Mouse (Mus musculus): ENCODE data around the gene Tmf1. TPM values are rescaled to one million over a fixed set of nuclear protein-coding genes. Genes with fewer than 3 reads are reported as not detected.
A peak's percentile ranks its signal among the peaks of the same experiment; 100 is the strongest.

Tmf1 gene
- polyA plus RNA-seq, 1 experiment from 2014 or later, result 43.1 TPM

- H3K9me3 ChIP-seq, result no peaks in the 10 kb centered on the region
- no peaks in the 10 kb centered on the region for H3K27me3 ChIP-seq
- peaks cover 35% of the 10 kb centered on the region for H3K36me3 ChIP-seq
- peaks cover 35% of the 10 kb centered on the region for H3K4me1 ChIP-seq (replicated peaks)
- H3K9ac ChIP-seq, result no peak overlapping the region
- 70% methylated on average over 11 of the region's 11 CpGs for WGBS
- H3K27ac ChIP-seq (replicated peaks), result no peak overlapping the region
- no peak overlapping the region for H3K4me2 ChIP-seq
- ATAC-seq (ENCODE audit: low read depth), result no peak
- no peak overlapping the region for H3K4me3 ChIP-seq
Measured at GRCm38 (mm10) chr6:97175716-97176115, 3.2 kb downstream of the Tmf1 start.

GRCm38 (mm10) chr6:97150156-97150555 lies 28.8 kb downstream of the Tmf1 start:
- H3K36me3 ChIP-seq, result 0 out of 2 replicates have a peak, but pooled peaks cover 7% of the 10 kb centered on the region
- H3K27ac ChIP-seq (replicated peaks), result no peak overlapping the region
- H3K9ac ChIP-seq, result no peak overlapping the region
- WGBS, result 84% methylated on average over 6 of the region's 6 CpGs
- ATAC-seq (ENCODE audit: low read depth), result no peak
- no peaks in the 10 kb centered on the region for H3K27me3 ChIP-seq
- no peaks in the 10 kb centered on the region for H3K9me3 ChIP-seq
- H3K4me3 ChIP-seq, result no peak overlapping the region
- no peak overlapping the region for H3K4me2 ChIP-seq
- peaks cover 29% of the 10 kb centered on the region for H3K4me1 ChIP-seq (replicated peaks)

GRCm38 (mm10) chr6:97149721-97150120 lies 29.2 kb downstream of the Tmf1 start:
- no peak overlapping the region for H3K4me3 ChIP-seq
- no peak overlapping the region for H3K27ac ChIP-seq (replicated peaks)
- H3K9ac ChIP-seq, result no peak overlapping the region
- peak overlapping the region; percentile 95 for H3K4me2 ChIP-seq
- ATAC-seq (ENCODE audit: low read depth), result no peak
- peaks cover 29% of the 10 kb centered on the region for H3K4me1 ChIP-seq (replicated peaks)
- 0 out of 2 replicates have a peak, but pooled peaks cover 7% of the 10 kb centered on the region for H3K36me3 ChIP-seq
- H3K27me3 ChIP-seq, result no peaks in the 10 kb centered on the region
- no peaks in the 10 kb centered on the region for H3K9me3 ChIP-seq
- 88% methylated on average over 2 of the region's 2 CpGs for WGBS

GRCm38 (mm10) chr6:97148383-97149251 lies 30.3 kb downstream of the Tmf1 start, which contains the start of gene Eogt:
Gene Eogt (minus strand): TSS chr6:97149182.
- under 1% methylated on average over 56 of the region's 56 CpGs for WGBS
- Histone ChIP-seq H3K9me3 (no peaks in the 10 kb centered on the region), H3K4me1 (replicated peaks) (peaks cover 29% of the 10 kb centered on the region), H3K36me3 (0 out of 2 replicates have a peak, but pooled peaks cover 4% of the 10 kb centered on the region), H3K9ac (peak within 1 kb of the TSS; percentile 85), H3K4me2 (peak within 1 kb of the TSS; percentile 95), H3K27me3 (no peaks in the 10 kb centered on the region), H3K27ac (replicated peaks) (peak within 1 kb of the TSS; percentile 87), H3K4me3 (peak within 1 kb of the TSS; percentile 62)
- ATAC-seq (ENCODE audit: low read depth), result peak; percentile 80

DNA sequence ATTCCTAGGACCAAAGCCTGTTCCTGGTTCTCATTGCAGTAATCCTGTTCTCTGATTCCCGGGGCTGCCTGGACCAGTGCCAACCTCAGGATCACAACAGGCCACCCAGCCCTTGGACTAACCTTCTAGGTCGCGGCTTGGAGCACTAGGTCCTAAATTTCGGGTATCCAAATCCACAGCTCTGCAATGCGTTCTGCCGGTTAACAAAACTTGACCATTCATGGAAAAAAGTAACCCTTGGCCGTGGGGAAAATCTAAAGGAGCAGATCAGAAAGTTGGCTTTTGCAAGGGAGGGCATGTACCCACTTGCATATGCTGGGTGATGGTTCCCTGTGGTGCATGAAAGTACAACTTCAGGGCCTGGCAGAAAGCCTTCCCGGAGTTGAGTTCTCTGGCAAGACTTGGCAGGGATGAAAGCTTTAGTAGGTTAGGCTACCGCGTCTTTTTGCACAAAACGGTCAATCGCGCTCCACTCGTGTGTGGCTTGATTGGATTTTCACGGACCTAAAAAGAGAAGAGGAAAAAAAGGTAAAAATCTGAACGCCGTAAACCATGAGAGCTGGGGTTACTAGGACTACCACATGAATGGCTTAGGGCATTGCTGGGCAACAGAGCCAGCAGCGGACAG lies 31.1 kb downstream of the Tmf1 start:
- Histone ChIP-seq H3K9ac (peak overlapping the region; percentile 85), H3K27ac (replicated peaks) (peak overlapping the region; percentile 87), H3K4me3 (peak overlapping the region; percentile 62), H3K27me3 (no peaks in the 10 kb centered on the region), H3K4me1 (replicated peaks) (peaks cover 29% of the 10 kb centered on the region), H3K9me3 (no peaks in the 10 kb centered on the region), H3K4me2 (peak overlapping the region; percentile 95), H3K36me3 (0 out of 2 replicates have a peak, but pooled peaks cover 2% of the 10 kb centered on the region)
- WGBS, result 14% methylated on average over 18 of the region's 18 CpGs
- ATAC-seq (ENCODE audit: low read depth), result peak; percentile 67

DNA sequence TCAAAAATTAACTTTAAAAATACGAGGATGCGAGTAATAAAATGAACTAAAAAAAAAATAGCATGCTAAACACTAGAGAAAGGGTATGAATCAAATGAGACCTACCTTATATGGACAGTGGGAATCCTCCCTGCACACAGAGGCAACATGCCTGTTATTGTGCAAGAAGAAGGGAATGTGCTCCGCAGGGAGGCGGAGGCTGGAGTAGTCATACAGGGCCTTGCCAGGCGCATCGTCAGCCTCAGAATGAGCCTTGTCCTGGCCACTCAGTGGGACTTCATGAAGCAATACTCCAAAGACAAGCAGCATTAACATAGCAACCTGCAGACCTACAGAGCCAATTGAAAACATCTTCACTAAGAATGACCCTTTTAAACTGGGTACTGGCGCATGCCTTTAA lies 33.8 kb downstream of the Tmf1 start:
- peaks cover 29% of the 10 kb centered on the region for H3K4me1 ChIP-seq (replicated peaks)
- no peak overlapping the region for H3K9ac ChIP-seq
- ATAC-seq (ENCODE audit: low read depth), result no peak
- H3K27me3 ChIP-seq, result no peaks in the 10 kb centered on the region
- 0 out of 2 replicates have a peak, but pooled peaks cover under 1% of the 10 kb centered on the region for H3K36me3 ChIP-seq
- no peak overlapping the region for H3K27ac ChIP-seq (replicated peaks)
- H3K4me3 ChIP-seq, result no peak overlapping the region
- H3K9me3 ChIP-seq, result no peaks in the 10 kb centered on the region
- no peak overlapping the region for H3K4me2 ChIP-seq
- 84% methylated on average over 7 of the region's 7 CpGs for WGBS

GRCm38 (mm10) chr6:97144359-97144758 lies 34.6 kb downstream of the Tmf1 start:
- H3K9me3 ChIP-seq, result no peaks in the 10 kb centered on the region
- ATAC-seq (ENCODE audit: low read depth), result no peak
- WGBS, result 18% methylated on average over 7 of the region's 7 CpGs

GRCm38 (mm10) chr6:97142611-97143010 lies 36.3 kb downstream of the Tmf1 start:
- Histone ChIP-seq H3K4me2 (no peak overlapping the region), H3K4me3 (no peak overlapping the region), H3K9me3 (no peaks in the 10 kb centered on the region), H3K36me3 (peaks cover 12% of the 10 kb centered on the region), H3K27me3 (no peaks in the 10 kb centered on the region), H3K9ac (no peak overlapping the region), H3K27ac (replicated peaks) (no peak overlapping the region), H3K4me1 (replicated peaks) (peaks cover 10% of the 10 kb centered on the region)
- WGBS, result 84% methylated on average over 8 of the region's 8 CpGs
- no peak for ATAC-seq (ENCODE audit: low read depth)

More at GRCm38 (mm10) chr6:97144359-97144758, 34.6 kb downstream of the Tmf1 start:
- H3K4me2 ChIP-seq, result no peak overlapping the region
- peaks cover 27% of the 10 kb centered on the region for H3K4me1 ChIP-seq (replicated peaks)
- no peaks in the 10 kb centered on the region for H3K27me3 ChIP-seq
- 0 out of 2 replicates have a peak overlapping the region, but pooled peaks have one; percentile 28 for H3K27ac ChIP-seq (replicated peaks)
- H3K4me3 ChIP-seq, result no peak overlapping the region
- H3K9ac ChIP-seq, result no peak overlapping the region
- H3K36me3 ChIP-seq, result peaks cover 7% of the 10 kb centered on the region

DNA sequence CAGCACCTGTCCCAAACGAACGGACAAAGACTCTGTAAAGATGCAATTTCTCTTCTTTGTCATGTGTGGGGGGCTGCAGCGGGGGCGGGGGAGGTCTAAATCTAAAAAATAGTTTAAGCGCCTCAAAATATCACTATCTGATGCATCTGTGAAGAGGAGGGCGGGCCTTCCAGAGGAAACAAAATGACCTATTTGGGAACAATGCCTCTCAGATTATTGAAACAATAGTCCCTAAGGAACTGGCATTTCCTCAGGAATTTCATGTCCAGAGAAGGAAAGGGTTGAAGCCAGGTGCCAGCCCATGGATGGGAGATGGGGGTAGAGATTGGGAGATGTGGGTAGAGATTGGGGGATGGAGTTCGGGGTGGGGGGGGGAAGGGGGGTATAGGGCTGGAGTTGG lies 37.1 kb downstream of the Tmf1 start:
- Histone ChIP-seq H3K36me3 (peaks cover 12% of the 10 kb centered on the region), H3K4me1 (replicated peaks) (peaks cover 2% of the 10 kb centered on the region), H3K9me3 (no peaks in the 10 kb centered on the region), H3K4me3 (no peak overlapping the region), H3K9ac (no peak overlapping the region), H3K27me3 (no peaks in the 10 kb centered on the region), H3K27ac (replicated peaks) (no peak overlapping the region), H3K4me2 (no peak overlapping the region)
- 79% methylated on average over 7 of the region's 7 CpGs for whole genome bisulfite sequencing
- no peak for ATAC-seq (ENCODE audit: low read depth)

- peaks cover 11% of the 10 kb centered on the region for H3K4me1 ChIP-seq (replicated peaks)
- no peaks in the 10 kb centered on the region for H3K9me3 ChIP-seq
- WGBS, result 35% methylated on average over 5 of the region's 5 CpGs
- no peaks in the 10 kb centered on the region for H3K27me3 ChIP-seq
- no peak overlapping the region for H3K4me2 ChIP-seq
- H3K27ac ChIP-seq (replicated peaks), result no peak overlapping the region
- ATAC-seq (ENCODE audit: low read depth), result peak; percentile 72; the same call in 1 of the 2 replicates
- no peak overlapping the region for H3K9ac ChIP-seq
- no peak overlapping the region for H3K4me3 ChIP-seq
- H3K36me3 ChIP-seq, result peaks cover 17% of the 10 kb centered on the region
Measured at GRCm38 (mm10) chr6:97132707-97133303, 46.1 kb downstream of the Tmf1 start.

DNA sequence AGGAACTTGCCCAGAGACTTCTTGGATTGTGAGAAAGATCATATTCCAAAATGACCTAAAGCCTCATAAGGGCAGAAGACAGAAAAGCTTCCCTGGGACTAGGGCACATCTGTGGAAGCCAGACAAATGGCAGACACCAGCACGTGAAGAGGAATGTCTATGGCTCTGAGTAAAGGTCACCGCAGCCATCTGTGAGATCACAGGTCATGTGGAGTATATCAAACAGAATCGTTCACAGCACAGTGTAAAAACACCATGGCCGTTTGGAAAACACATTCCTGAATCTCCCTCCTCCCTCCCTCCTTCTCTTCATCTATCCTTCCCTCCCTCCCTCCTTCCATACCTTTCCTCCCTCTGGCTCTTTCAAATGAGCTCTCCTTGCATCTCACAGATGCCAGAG lies 47.1 kb downstream of the Tmf1 start:
- WGBS, result 44% methylated on average over 4 of the region's 4 CpGs
- peaks cover 11% of the 10 kb centered on the region for H3K4me1 ChIP-seq (replicated peaks)

GRCm38 (mm10) chr6:97130979-97131378 lies 47.9 kb downstream of the Tmf1 start:
- no peak overlapping the region for H3K27ac ChIP-seq (replicated peaks)
- 63% methylated on average over 5 of the region's 5 CpGs for WGBS

More for the DNA sequence above, 47.1 kb downstream of the Tmf1 start:
- Histone ChIP-seq H3K4me2 (no peak overlapping the region), H3K9ac (no peak overlapping the region), H3K4me3 (no peak overlapping the region), H3K27me3 (no peaks in the 10 kb centered on the region), H3K27ac (replicated peaks) (no peak overlapping the region), H3K9me3 (no peaks in the 10 kb centered on the region), H3K36me3 (peaks cover 17% of the 10 kb centered on the region)
- no peak for ATAC-seq (ENCODE audit: low read depth)

More at GRCm38 (mm10) chr6:97130979-97131378, 47.9 kb downstream of the Tmf1 start:
- H3K4me1 ChIP-seq (replicated peaks), result peaks cover 11% of the 10 kb centered on the region
- peaks cover 17% of the 10 kb centered on the region for H3K36me3 ChIP-seq
- ATAC-seq (ENCODE audit: low read depth), result no peak
- H3K4me3 ChIP-seq, result no peak overlapping the region
- no peak overlapping the region for H3K9ac ChIP-seq
- no peak overlapping the region for H3K4me2 ChIP-seq
- H3K27me3 ChIP-seq, result no peaks in the 10 kb centered on the region
- no peaks in the 10 kb centered on the region for H3K9me3 ChIP-seq

Data from neural tube, embryonic 13.5 days (tissue).